Comparison of ENCODE assay signal across 16 mouse cellular contexts in the genomic region with DNA sequence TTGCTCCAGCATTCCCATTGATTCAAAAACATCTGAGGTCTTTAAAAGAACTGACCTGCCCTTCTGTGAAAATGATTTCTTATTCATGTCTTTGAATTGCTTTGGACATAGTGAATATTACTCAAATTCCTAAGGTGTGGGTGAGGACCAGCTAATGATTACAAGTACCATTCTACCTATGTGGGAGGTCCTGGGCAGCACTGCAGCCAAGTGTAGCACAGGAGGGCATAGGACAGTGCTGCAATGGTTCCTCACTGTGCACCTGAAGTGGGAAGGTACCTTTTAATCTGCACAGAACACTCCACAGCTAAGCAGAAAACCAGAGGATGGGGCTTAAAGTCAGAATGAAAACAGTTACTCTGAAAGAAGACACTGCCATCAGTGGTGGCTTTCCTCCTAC.
A peak's percentile ranks its signal among the peaks of the same experiment; 100 is the strongest.
DNase-seq lines count a peak whose midpoint lies in the region; ATAC-seq and TF ChIP-seq lines count a peak whose summit lies in the region.
"Had no signal": no experiment of that assay in that cellular context is flagged by ENCODE, and none has a peak within 500 bp of the region (broad histone marks: within the 10 kb centered on the region; RNA-seq: fewer than 3 reads in every experiment).

No protein-coding gene starts in this region.

- H3K36me3 ChIP-seq in kidney, adult 2 months (ENCODE audit: control insufficient read depth, insufficient read depth, low read length): no peaks in the 10 kb centered on the region
- no peaks in the 10 kb centered on the region for H3K36me3 ChIP-seq in kidney, postnatal 0 days (ENCODE audit: insufficient read depth, low read length)
- no peaks in the 10 kb centered on the region for H3K36me3 ChIP-seq in hindbrain, embryonic 16.5 days (ENCODE audit: control insufficient read depth, insufficient read depth, low read length)
- H3K36me3 ChIP-seq: heart, embryonic 13.5 days had no signal

- H3K27ac ChIP-seq in kidney, adult 2 months (ENCODE audit: insufficient read depth, low read depth, low read length): no peak overlapping the region
- H3K27ac ChIP-seq in kidney, postnatal 0 days: peak overlapping the region; percentile 13; the same call in 1 of the 2 replicates
- no peak overlapping the region for H3K27ac ChIP-seq in hindbrain, embryonic 16.5 days (ENCODE audit: low read depth, low read length)
- H3K27ac ChIP-seq: forebrain, embryonic 13.5 days; heart, embryonic 13.5 days had no signal

- TF ChIP-seq CTCF in kidney, adult 2 months (conservative IDR thresholded peaks at IDR 0.05; ENCODE audit: insufficient read depth, insufficient read length, low read depth, low read length): no peak
- no peak for TF ChIP-seq CTCF in kidney, postnatal 0 days (IDR thresholded peaks at IDR 0.05; ENCODE audit: low read depth)

- H3K4me1 ChIP-seq in kidney, adult 2 months (ENCODE audit: control insufficient read depth, insufficient read depth, low read length): peaks cover 2% of the 10 kb centered on the region; the same call in 1 of the 2 replicates
- no peaks in the 10 kb centered on the region for H3K4me1 ChIP-seq in kidney, postnatal 0 days (replicated peaks; ENCODE audit: insufficient read depth, low read length)
- no peaks in the 10 kb centered on the region for H3K4me1 ChIP-seq in hindbrain, embryonic 16.5 days (ENCODE audit: control insufficient read depth, insufficient read depth, low read depth, low read length)
- H3K4me1 ChIP-seq: heart, embryonic 13.5 days had no signal

- peak; percentile 35 for DNase-seq in kidney, adult 2 months
- no peak for DNase-seq in kidney, adult 18-20 months
- peak; percentile 13 to 47 for DNase-seq in kidney, adult 8-10 months
- DNase-seq in kidney, postnatal 0 days (ENCODE audit: low spot score): no peak
- no peak for DNase-seq in heart, adult 11 months
- no peak for DNase-seq in gastrocnemius, postnatal 36 days
- DNase-seq: adrenal gland, postnatal 14 days; cerebellum, adult 18-20 months; cerebellum, adult 9-11 months; cerebellum, postnatal 36 days; forebrain, postnatal 0 days; gastrocnemius, postnatal 14 days; heart, postnatal 36 days had no signal

- ATAC-seq in kidney, postnatal 0 days (replicated peaks; ENCODE audit: low FRiP score, low read depth): peak; percentile 66; the same call in 1 of the 2 replicates
- no peak for ATAC-seq in hindbrain, embryonic 16.5 days
- ATAC-seq: forebrain, embryonic 13.5 days; forebrain, postnatal 0 days had no signal

- no peak overlapping the region for H3K4me3 ChIP-seq in kidney, adult 2 months (ENCODE audit: insufficient read depth, low read depth, low read length)
- H3K4me3 ChIP-seq in kidney, postnatal 0 days (replicated peaks; ENCODE audit: low read depth, low read length): no peak overlapping the region
- no peak overlapping the region for H3K4me3 ChIP-seq in hindbrain, embryonic 16.5 days (ENCODE audit: low read length)
- H3K4me3 ChIP-seq: forebrain, embryonic 13.5 days; heart, embryonic 13.5 days had no signal

- TF ChIP-seq POLR2A in kidney, adult 2 months (IDR thresholded peaks at IDR 0.05; ENCODE audit: low read depth, low read length): no peak

- H3K9me3 ChIP-seq in kidney, postnatal 0 days (replicated peaks; ENCODE audit: low read length): no peaks in the 10 kb centered on the region
- no peaks in the 10 kb centered on the region for H3K9me3 ChIP-seq in hindbrain, embryonic 16.5 days (ENCODE audit: control insufficient read depth, low read length)
- H3K9me3 ChIP-seq: forebrain, embryonic 13.5 days; heart, embryonic 13.5 days had no signal

- H3K4me2 ChIP-seq in kidney, postnatal 0 days (ENCODE audit: low read length): no peak overlapping the region
- H3K4me2 ChIP-seq in hindbrain, embryonic 16.5 days (ENCODE audit: low read length): no peak overlapping the region
- H3K4me2 ChIP-seq: forebrain, embryonic 13.5 days; heart, embryonic 13.5 days had no signal

- no peak overlapping the region for H3K9ac ChIP-seq in kidney, postnatal 0 days (ENCODE audit: low read depth, low read length)
- no peak overlapping the region for H3K9ac ChIP-seq in hindbrain, embryonic 16.5 days (ENCODE audit: low read depth, low read length)
- H3K9ac ChIP-seq: forebrain, embryonic 13.5 days; forebrain, postnatal 0 days; heart, embryonic 13.5 days had no signal

- H3K27me3 ChIP-seq in kidney, adult 2 months (replicated peaks; ENCODE audit: control insufficient read depth, insufficient read depth, low read length): no peaks in the 10 kb centered on the region
- no peaks in the 10 kb centered on the region for H3K27me3 ChIP-seq in kidney, postnatal 0 days (ENCODE audit: insufficient read depth, low read length)
- H3K27me3 ChIP-seq in hindbrain, embryonic 16.5 days (replicated peaks; ENCODE audit: control insufficient read depth, insufficient read depth, low read length): no peaks in the 10 kb centered on the region
- H3K27me3 ChIP-seq: forebrain, embryonic 13.5 days; heart, embryonic 13.5 days had no signal

- intact Hi-C loops in gastrocnemius, postnatal 36 days (cut with DNase I): no loop called here

Comparison
In these comparisons a context has a peak if more than half of its experiments do, and no peak if none do; other contexts are left out.
1. DNase-seq: peak in kidney, adult 2 months (single experiment) and kidney, adult 8-10 months (2 of 2); none in kidney, adult 18-20 months (single experiment), kidney, postnatal 0 days (single experiment), heart, adult 11 months (single experiment) and gastrocnemius, postnatal 36 days (0 of 2).